Mouse (Mus musculus): ENCODE measurements around the gene Pmvk.
A peak's percentile ranks its signal among the peaks of the same experiment; 100 is the strongest.

The Pmvk gene

GRCm38 (mm10) chr3:89482249-89482648 lies 27.9 kb downstream of the Pmvk start:
- DNase-seq: no peak

GRCm38 (mm10) chr3:89484766-89485524 lies 30.6 kb downstream of the Pmvk start:
- DNase-seq: peak; percentile 84 to 88

GRCm38 (mm10) chr3:89486111-89486510 lies 31.8 kb downstream of the Pmvk start:
- no peak for DNase-seq

GRCm38 (mm10) chr3:89486916-89487702 lies 32.8 kb downstream of the Pmvk start:
- DNase-seq: no peak

- no peak for DNase-seq
Observed at GRCm38 (mm10) chr3:89490790-89491189, 36.4 kb downstream of the Pmvk start.

- no peak for DNase-seq
Observed at GRCm38 (mm10) chr3:89491559-89491958, 37.2 kb downstream of the Pmvk start.

GRCm38 (mm10) chr3:89492701-89493151 lies 38.4 kb downstream of the Pmvk start:
- DNase-seq: peak; percentile 20 to 44

GRCm38 (mm10) chr3:89494630-89495029 lies 40.3 kb downstream of the Pmvk start:
- DNase-seq: no peak

- DNase-seq: no peak
Observed at GRCm38 (mm10) chr3:89496366-89496765, 42.0 kb downstream of the Pmvk start.

GRCm38 (mm10) chr3:89499696-89500095 lies 45.4 kb downstream of the Pmvk start:
- DNase-seq: no peak

GRCm38 (mm10) chr3:89501486-89501885 lies 47.1 kb downstream of the Pmvk start:
- no peak for DNase-seq

GRCm38 (mm10) chr3:89502551-89502950 lies 48.2 kb downstream of the Pmvk start:
- DNase-seq: no peak

GRCm38 (mm10) chr3:89508041-89508440 lies 53.7 kb downstream of the Pmvk start:
- no peak for DNase-seq

- peak; percentile 45 to 67 for DNase-seq
Observed at GRCm38 (mm10) chr3:89510979-89511378, 56.6 kb downstream of the Pmvk start.

- no peak for DNase-seq
Observed at GRCm38 (mm10) chr3:89511400-89511799, 57.1 kb downstream of the Pmvk start.

GRCm38 (mm10) chr3:89512225-89512624 lies 57.9 kb downstream of the Pmvk start:
- DNase-seq: peak in 1 of 2 experiments; percentile 49

- DNase-seq: no peak
Observed at GRCm38 (mm10) chr3:89515444-89515843, 61.1 kb downstream of the Pmvk start.

GRCm38 (mm10) chr3:89516321-89516720 lies 62.0 kb downstream of the Pmvk start:
- DNase-seq: no peak
